Mouse (Mus musculus) forebrain, embryonic 13.5 days (tissue): Measurements from ENCODE around the gene Pde3b. TPM values are rescaled to one million over a fixed set of nuclear protein-coding genes. Genes with fewer than 3 reads are reported as not detected.
A peak's percentile ranks its signal among the peaks of the same experiment; 100 is the strongest.
"Not testable (repeated sequence)": the region's sequence is repeated elsewhere in the genome, so short reads cannot be mapped to it uniquely, and the experiment has no call there.

ENCODE experiments used
- ATAC-seq: fragments of 200-750 bp; cut with Nextera tagmentation; 2 replicates; pipeline ENCODE4 v1.8.0; 2017
- H3K27ac ChIP-seq: fragments of 300-500 bp; sonication (generic); 2 replicates; pipeline ENCODE4 v1.5.1; 2015; ENCODE audit warnings: inconsistent platforms, mild to moderate bottlenecking, moderate library complexity
- H3K27me3 ChIP-seq: fragments of 300-500 bp; sonication (generic); 2 replicates; pipeline ENCODE4 v1.6.1; 2015; ENCODE audit warnings: mild to moderate bottlenecking, inconsistent platforms
- H3K36me3 ChIP-seq: fragments of 300-500 bp; sonication (generic); 2 replicates; pipeline ENCODE4 v1.6.1; 2015; ENCODE audit warnings: mild to moderate bottlenecking, inconsistent platforms; ENCODE audit not compliant: poor library complexity, severe bottlenecking
- H3K4me1 ChIP-seq: fragments of 300-500 bp; sonication (generic); 2 replicates; pipeline ENCODE4 v1.6.1; 2015; ENCODE audit warnings: inconsistent platforms
- H3K4me2 ChIP-seq: fragments of 300-500 bp; sonication (generic); 2 replicates; pipeline ENCODE4 v1.6.1; 2015; ENCODE audit warnings: inconsistent platforms, mild to moderate bottlenecking, moderate library complexity
- H3K4me3 ChIP-seq: fragments of 300-500 bp; sonication (generic); 2 replicates; pipeline ENCODE4 v1.5.1; 2015; ENCODE audit warnings: mild to moderate bottlenecking, inconsistent platforms
- H3K9ac ChIP-seq: fragments of 300-500 bp; sonication (generic); 2 replicates; pipeline ENCODE4 v1.6.1; 2015; ENCODE audit warnings: mild to moderate bottlenecking, inconsistent platforms
- H3K9me3 ChIP-seq: fragments of 300-500 bp; sonication (generic); replicated peaks from 2 replicates; pipeline ENCODE4 v1.6.1; 2016; ENCODE audit warnings: inconsistent platforms
- WGBS: fragments of 180-500 bp; shearing (Covaris S2); methylation state at CpG from one replicate; pipeline ENCODE4 v1.1.7; 2015; 5-methylcytosine and 5-hydroxymethylcytosine counted together
- polyA plus RNA-seq: library from polyadenylated mRNA; unstranded; fragments of >200 nt; fragmentation: Nextera tagmentation; extraction: Ambion mirVana; gene quantifications from 2 replicates; pipeline ENCODE4 v1.2.1, GENCODE M21; 2015

The Pde3b gene
- polyA plus RNA-seq, result 4.9 TPM in 2 replicates

- no peaks in the 10 kb centered on the region for H3K9me3 ChIP-seq
- peak within 1 kb of the TSS; percentile 95 for H3K4me3 ChIP-seq
- ATAC-seq, result peak; percentile 83
- under 1% methylated on average over 50 of the region's 70 CpGs for WGBS
- peak within 1 kb of the TSS; percentile 93 for H3K9ac ChIP-seq
- peak within 1 kb of the TSS; percentile 94 for H3K27ac ChIP-seq
- H3K36me3 ChIP-seq, result no peaks in the 10 kb centered on the region
- H3K4me1 ChIP-seq, result peaks cover 33% of the 10 kb centered on the region
- H3K4me2 ChIP-seq, result peak within 1 kb of the TSS; percentile 86
- no peaks in the 10 kb centered on the region for H3K27me3 ChIP-seq
Observed at GRCm38 (mm10) chr7:114414421-114415335, at the start of gene Pde3b. TSS of gene Pde3b (plus strand) at chr7:114415281.

DNA sequence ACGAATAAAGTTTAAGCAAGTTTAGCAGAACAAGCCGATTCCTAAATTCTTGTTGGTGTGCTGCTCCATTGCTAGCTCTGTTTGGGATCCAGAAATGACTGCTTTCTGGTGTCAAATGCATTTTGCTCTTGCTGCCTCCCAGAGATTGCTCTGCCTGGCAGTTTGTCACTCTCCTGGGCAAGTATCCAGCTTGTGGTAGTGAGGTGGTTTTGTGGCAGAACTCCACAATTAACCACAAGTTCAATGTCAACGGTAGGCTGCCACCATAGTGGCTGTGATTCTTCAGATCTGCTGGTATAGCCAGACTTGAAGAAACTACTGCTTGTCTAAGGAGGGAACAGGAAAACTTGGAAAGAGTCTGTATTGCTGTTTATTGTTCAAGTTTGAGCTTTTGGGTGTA, 13.0 kb upstream of the Pde3b start:
- no peaks in the 10 kb centered on the region for H3K9me3 ChIP-seq
- no peaks in the 10 kb centered on the region for H3K4me1 ChIP-seq
- no peak for ATAC-seq
- no peak overlapping the region for H3K9ac ChIP-seq
- H3K36me3 ChIP-seq, result no peaks in the 10 kb centered on the region
- 95% methylated on average over 3 of the region's 3 CpGs for WGBS
- H3K4me3 ChIP-seq, result no peak overlapping the region
- no peaks in the 10 kb centered on the region for H3K27me3 ChIP-seq
- no peak overlapping the region for H3K27ac ChIP-seq
- H3K4me2 ChIP-seq, result no peak overlapping the region

DNA sequence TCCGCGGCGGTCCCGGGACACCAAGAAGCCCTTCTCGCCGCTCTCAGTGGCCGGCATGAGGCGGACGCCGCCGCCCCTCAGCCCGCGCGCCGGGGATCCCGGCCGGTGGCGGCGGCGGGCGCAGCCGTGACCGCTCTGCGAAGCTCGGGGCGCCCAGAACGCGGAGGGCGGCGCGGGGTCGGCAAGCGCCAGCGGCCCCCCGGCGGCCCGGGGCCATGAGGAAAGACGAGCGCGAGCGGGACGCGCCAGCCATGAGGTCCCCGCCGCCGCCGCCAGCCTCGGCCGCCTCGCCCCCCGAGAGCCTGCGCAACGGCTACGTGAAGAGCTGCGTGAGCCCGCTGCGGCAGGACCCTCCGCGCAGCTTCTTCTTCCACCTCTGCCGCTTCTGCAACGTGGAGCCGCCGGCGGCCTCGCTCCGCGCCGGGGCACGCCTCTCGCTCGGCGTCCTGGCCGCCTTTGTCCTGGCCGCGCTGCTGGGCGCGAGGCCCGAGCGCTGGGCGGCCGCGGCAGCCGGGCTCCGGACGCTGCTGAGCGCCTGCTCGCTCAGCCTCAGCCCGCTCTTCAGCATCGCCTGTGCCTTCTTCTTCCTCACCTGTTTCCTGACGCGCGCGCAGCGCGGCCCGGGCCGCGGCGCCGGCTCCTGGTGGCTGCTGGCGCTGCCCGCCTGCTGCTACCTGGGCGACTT, 397 bp downstream of the Pde3b start:
- under 1% methylated on average over 80 of the region's 103 CpGs for WGBS
- Histone ChIP-seq H3K36me3 (no peaks in the 10 kb centered on the region), H3K4me2 (peak overlapping the region; percentile 86), H3K4me3 (peak overlapping the region; percentile 95), H3K27me3 (no peaks in the 10 kb centered on the region), H3K9ac (peak overlapping the region; percentile 93), H3K27ac (peak overlapping the region; percentile 94), H3K4me1 (peaks cover 33% of the 10 kb centered on the region), H3K9me3 (no peaks in the 10 kb centered on the region)
- ATAC-seq, result peak; percentile 80

DNA sequence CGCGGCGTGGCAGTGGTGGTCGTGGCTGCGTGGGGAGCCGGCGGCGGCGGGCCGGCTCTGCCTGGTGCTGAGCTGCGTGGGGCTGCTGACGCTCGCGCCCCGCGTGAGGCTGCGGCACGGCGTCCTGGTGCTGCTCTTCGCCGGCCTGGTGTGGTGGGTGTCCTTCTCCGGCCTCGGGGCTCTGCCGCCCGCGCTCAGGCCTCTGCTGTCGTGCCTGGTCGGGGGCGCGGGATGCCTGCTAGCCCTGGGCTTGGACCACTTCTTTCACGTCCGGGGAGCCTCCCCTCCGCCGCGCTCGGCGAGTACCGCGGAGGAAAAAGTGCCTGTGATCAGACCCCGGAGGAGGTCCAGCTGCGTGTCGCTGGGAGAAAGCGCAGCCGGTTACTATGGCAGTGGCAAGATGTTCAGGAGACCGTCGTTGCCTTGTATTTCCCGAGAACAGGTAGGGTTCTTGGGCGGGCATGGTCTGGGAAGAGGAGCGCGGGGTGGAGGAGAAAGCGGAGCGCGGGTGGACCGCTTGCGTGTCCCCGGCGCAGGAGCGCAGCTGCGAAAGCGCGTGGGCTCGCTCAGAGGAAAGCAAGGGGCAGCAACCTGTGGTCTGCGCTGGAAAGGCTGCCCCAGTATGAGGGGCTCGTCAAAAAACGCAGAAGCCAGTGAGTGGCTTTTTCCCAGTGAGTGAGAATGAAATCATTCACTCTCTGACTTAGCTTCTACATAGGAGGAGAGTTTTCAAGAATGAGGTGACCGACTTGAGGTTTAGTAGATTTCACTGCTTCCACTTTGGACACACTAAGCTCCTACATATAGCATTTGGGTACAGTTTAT, 1.2 kb downstream of the Pde3b start:
- H3K36me3 ChIP-seq, result no peaks in the 10 kb centered on the region
- no peaks in the 10 kb centered on the region for H3K9me3 ChIP-seq
- H3K27ac ChIP-seq, result peak overlapping the region; percentile 94
- H3K9ac ChIP-seq, result peak overlapping the region; percentile 93
- peak overlapping the region; percentile 86 for H3K4me2 ChIP-seq
- peak overlapping the region; percentile 95 for H3K4me3 ChIP-seq
- peaks cover 33% of the 10 kb centered on the region for H3K4me1 ChIP-seq
- under 1% methylated on average over 59 of the region's 66 CpGs for WGBS
- peak; percentile 62 for ATAC-seq
- no peaks in the 10 kb centered on the region for H3K27me3 ChIP-seq

- not testable (repeated sequence) for H3K9ac ChIP-seq, H3K4me2 ChIP-seq, H3K27me3 ChIP-seq, H3K4me3 ChIP-seq, H3K36me3 ChIP-seq, H3K9me3 ChIP-seq, ATAC-seq, H3K27ac ChIP-seq
- WGBS, result 65% methylated on average over 3 of the region's 3 CpGs
- peaks cover 28% of the 10 kb centered on the region for H3K4me1 ChIP-seq
Observed at GRCm38 (mm10) chr7:114419331-114419730, 4.2 kb downstream of the Pde3b start.

GRCm38 (mm10) chr7:114420918-114421317, 5.8 kb downstream of the Pde3b start:
- WGBS, result 48% methylated on average over 4 of the region's 4 CpGs
- ATAC-seq, result no peak
- H3K9me3 ChIP-seq, result no peaks in the 10 kb centered on the region

GRCm38 (mm10) chr7:114422224-114422623, 7.1 kb downstream of the Pde3b start:
- Histone ChIP-seq H3K4me1 (peaks cover 15% of the 10 kb centered on the region), H3K4me3 (no peak overlapping the region), H3K9me3 (no peaks in the 10 kb centered on the region), H3K36me3 (no peaks in the 10 kb centered on the region), H3K4me2 (no peak overlapping the region), H3K27ac (no peak overlapping the region), H3K9ac (no peak overlapping the region), H3K27me3 (no peaks in the 10 kb centered on the region)
- 91% methylated on average over 3 of the region's 3 CpGs for WGBS
- ATAC-seq, result no peak

More at GRCm38 (mm10) chr7:114420918-114421317, 5.8 kb downstream of the Pde3b start:
- H3K9ac ChIP-seq, result no peak overlapping the region
- H3K27me3 ChIP-seq, result no peaks in the 10 kb centered on the region
- H3K4me2 ChIP-seq, result no peak overlapping the region
- H3K4me1 ChIP-seq, result peaks cover 24% of the 10 kb centered on the region
- H3K4me3 ChIP-seq, result no peak overlapping the region
- no peak overlapping the region for H3K27ac ChIP-seq
- H3K36me3 ChIP-seq, result no peaks in the 10 kb centered on the region

DNA sequence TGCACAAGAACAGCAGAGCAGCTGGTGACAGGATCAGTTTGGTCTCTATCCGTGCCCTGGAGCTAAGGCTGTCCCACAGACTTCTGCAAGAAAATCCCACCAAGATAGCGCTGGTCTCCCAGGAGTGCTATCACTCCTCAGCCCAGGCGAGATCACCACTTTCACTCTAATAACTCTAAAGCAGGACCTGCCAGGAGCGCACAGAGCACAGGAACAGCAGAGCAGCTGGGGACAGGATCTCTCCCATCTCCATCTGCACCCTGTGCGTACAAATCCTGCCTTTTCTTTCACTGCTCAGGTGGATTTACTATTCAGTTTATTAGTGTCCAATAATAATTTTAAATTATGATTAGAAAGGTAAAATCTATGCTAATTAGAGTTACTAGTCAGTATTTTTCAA, 14.7 kb downstream of the Pde3b start:
- no peak overlapping the region for H3K27ac ChIP-seq

GRCm38 (mm10) chr7:114431966-114432365, 16.9 kb downstream of the Pde3b start:
- no peaks in the 10 kb centered on the region for H3K36me3 ChIP-seq
- H3K9ac ChIP-seq, result no peak overlapping the region
- no peaks in the 10 kb centered on the region for H3K4me1 ChIP-seq
- no peak overlapping the region for H3K4me2 ChIP-seq
- 67% methylated on average over 4 of the region's 4 CpGs for WGBS
- H3K4me3 ChIP-seq, result no peak overlapping the region
- H3K9me3 ChIP-seq, result no peaks in the 10 kb centered on the region
- ATAC-seq, result no peak
- H3K27ac ChIP-seq, result no peak overlapping the region
- H3K27me3 ChIP-seq, result no peaks in the 10 kb centered on the region

More for the DNA sequence above, 14.7 kb downstream of the Pde3b start:
- Histone ChIP-seq H3K36me3 (no peaks in the 10 kb centered on the region), H3K9ac (no peak overlapping the region), H3K4me2 (no peak overlapping the region), H3K27me3 (no peaks in the 10 kb centered on the region), H3K4me3 (no peak overlapping the region), H3K9me3 (no peaks in the 10 kb centered on the region), H3K4me1 (no peaks in the 10 kb centered on the region)
- ATAC-seq, result no peak
- WGBS, result 94% methylated on average over 5 of the region's 5 CpGs

DNA sequence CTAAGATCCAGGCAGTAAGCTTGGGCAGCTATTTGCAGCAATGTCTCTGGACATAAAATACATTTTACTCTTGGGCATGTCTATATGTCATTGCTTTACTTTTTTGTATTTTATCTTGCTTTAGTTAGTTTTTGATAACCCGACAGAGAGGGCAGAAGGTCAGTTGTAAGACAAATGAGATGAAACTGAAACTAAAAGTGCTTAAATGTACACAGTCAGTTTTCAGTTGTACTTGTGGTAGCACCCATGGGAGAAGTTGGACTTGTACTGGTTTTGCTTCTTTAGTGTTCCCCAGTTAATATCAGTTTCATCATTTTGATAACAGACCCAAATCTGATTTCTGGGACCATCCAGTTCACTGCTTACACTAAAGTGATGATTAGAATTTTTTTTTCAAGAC, 24.6 kb downstream of the Pde3b start:
- ATAC-seq, result no peak
- H3K4me3 ChIP-seq, result no peak overlapping the region
- H3K27me3 ChIP-seq, result no peaks in the 10 kb centered on the region
- WGBS, result 100% methylated on average over 1 of the region's 1 CpGs
- H3K27ac ChIP-seq, result no peak overlapping the region
- H3K9me3 ChIP-seq, result no peaks in the 10 kb centered on the region
- no peaks in the 10 kb centered on the region for H3K4me1 ChIP-seq
- H3K36me3 ChIP-seq, result no peaks in the 10 kb centered on the region
- no peak overlapping the region for H3K4me2 ChIP-seq
- H3K9ac ChIP-seq, result no peak overlapping the region

DNA sequence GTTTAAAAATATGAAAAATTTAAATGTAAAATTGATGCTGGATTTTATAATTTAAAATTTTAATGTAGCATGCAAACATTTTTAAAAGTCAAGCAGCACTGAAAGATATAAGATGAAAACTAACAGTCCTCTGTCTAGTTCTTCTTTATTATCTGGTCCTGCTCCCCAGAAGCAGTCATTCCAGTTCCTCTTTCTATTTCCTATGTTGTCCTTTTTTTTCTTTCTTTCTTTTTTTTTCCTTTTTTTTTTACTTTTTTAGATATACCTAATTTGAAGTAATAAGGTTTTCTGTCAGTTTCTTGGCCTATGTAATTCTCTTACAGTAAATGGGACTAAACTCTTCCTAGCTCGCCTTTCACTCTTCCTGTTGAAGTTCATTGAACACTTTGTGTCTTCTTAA, 25.4 kb downstream of the Pde3b start:
- H3K27ac ChIP-seq, result no peak overlapping the region
- H3K4me3 ChIP-seq, result no peak overlapping the region
- no peaks in the 10 kb centered on the region for H3K4me1 ChIP-seq
- H3K9ac ChIP-seq, result no peak overlapping the region
- no peak for ATAC-seq
- H3K9me3 ChIP-seq, result no peaks in the 10 kb centered on the region
- H3K36me3 ChIP-seq, result no peaks in the 10 kb centered on the region
- 96% methylated on average over 1 of the region's 1 CpGs for WGBS
- H3K27me3 ChIP-seq, result no peaks in the 10 kb centered on the region
- no peak overlapping the region for H3K4me2 ChIP-seq
